Mouse (Mus musculus): Measurements from ENCODE around the gene Fam160b1. TPM values are rescaled to one million over a fixed set of nuclear protein-coding genes. Genes with fewer than 3 reads are reported as not detected.

Fam160b1 gene
- polyA plus RNA-seq, 1 experiment from 2014 or later = 20.3 TPM

GRCm38 (mm10) chr19:57375746-57376145, 15.3 kb downstream of the Fam160b1 start:
- no peaks in the 10 kb centered on the region for H3K9me3 ChIP-seq (ENCODE audit: low read depth, low read length)
- H3K27me3 ChIP-seq (ENCODE audit: insufficient read depth, low read length) = no peaks in the 10 kb centered on the region
- TF ChIP-seq CTCF (IDR thresholded peaks at IDR 0.05; ENCODE audit: low read depth) = no peak
- no peak overlapping the region for H3K4me3 ChIP-seq (ENCODE audit: low read depth, low read length)
- H3K9ac ChIP-seq = no peak overlapping the region
- H3K4me2 ChIP-seq = no peak overlapping the region
- ATAC-seq (ENCODE audit: insufficient read depth) = no peak
- H3K4me1 ChIP-seq (ENCODE audit: insufficient read depth) = no peaks in the 10 kb centered on the region
- DNase-seq = no peak
- H3K27ac ChIP-seq (ENCODE audit: low read depth) = no peak overlapping the region
- H3K36me3 ChIP-seq (ENCODE audit: insufficient read depth) = peaks cover 97% of the 10 kb centered on the region
- 88% methylated on average over 11 of the region's 11 CpGs for WGBS

DNA sequence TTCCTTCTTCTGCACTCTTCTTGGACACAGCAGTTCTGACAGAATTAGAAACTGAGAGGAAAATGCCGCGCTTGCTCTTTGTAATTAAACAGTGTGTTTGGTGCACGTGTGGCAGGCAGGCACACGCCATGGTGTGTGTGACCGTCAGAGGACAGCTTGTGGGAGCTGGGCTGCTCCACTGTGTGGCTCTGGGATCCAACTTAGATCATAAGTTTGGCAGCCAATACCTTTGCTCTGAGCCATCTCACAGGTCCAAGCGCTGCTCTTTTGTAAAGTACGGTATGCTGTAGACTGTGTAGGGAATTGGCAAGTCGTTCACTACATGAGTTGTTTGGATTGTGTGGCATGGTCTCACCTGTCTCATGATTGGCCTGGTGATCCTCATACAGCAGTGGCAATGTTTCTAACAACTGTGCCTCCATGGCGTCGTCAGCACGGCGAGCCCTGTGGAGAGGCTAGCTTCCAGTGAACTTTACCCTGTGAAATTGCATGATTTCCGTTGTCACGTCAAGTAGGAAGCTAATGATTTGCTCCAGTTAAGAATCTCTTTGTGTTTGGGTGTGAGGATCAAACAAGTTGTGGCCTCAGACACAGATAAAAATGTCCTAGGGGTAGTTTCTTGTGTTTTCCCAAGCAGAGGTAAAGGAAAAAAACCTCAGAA, 16.7 kb downstream of the Fam160b1 start:
- DNase-seq (no peak), ATAC-seq (ENCODE audit: insufficient read depth) (no peak)
- no peak overlapping the region for H3K4me3 ChIP-seq (ENCODE audit: low read depth, low read length)
- H3K4me2 ChIP-seq = no peak overlapping the region
- no peaks in the 10 kb centered on the region for H3K4me1 ChIP-seq (ENCODE audit: insufficient read depth)
- no peaks in the 10 kb centered on the region for H3K9me3 ChIP-seq (ENCODE audit: low read depth, low read length)
- H3K27me3 ChIP-seq (ENCODE audit: insufficient read depth, low read length) = no peaks in the 10 kb centered on the region
- H3K36me3 ChIP-seq (ENCODE audit: insufficient read depth) = peaks cover 96% of the 10 kb centered on the region
- H3K27ac ChIP-seq (ENCODE audit: low read depth) = no peak overlapping the region
- no peak for TF ChIP-seq CTCF (IDR thresholded peaks at IDR 0.05; ENCODE audit: low read depth)
- no peak overlapping the region for H3K9ac ChIP-seq
- WGBS = 85% methylated on average over 14 of the region's 14 CpGs

- H3K4me1 ChIP-seq (ENCODE audit: insufficient read depth) = no peaks in the 10 kb centered on the region
- DNase-seq = no peak
- H3K9ac ChIP-seq = no peak overlapping the region
- H3K27me3 ChIP-seq (ENCODE audit: insufficient read depth, low read length) = no peaks in the 10 kb centered on the region
- H3K9me3 ChIP-seq (ENCODE audit: low read depth, low read length) = no peaks in the 10 kb centered on the region
- 88% methylated on average over 17 of the region's 17 CpGs for WGBS
- no peak overlapping the region for H3K4me2 ChIP-seq
- no peak overlapping the region for H3K27ac ChIP-seq (ENCODE audit: low read depth)
- no peak for TF ChIP-seq CTCF (IDR thresholded peaks at IDR 0.05; ENCODE audit: low read depth)
- peaks cover 86% of the 10 kb centered on the region for H3K36me3 ChIP-seq (ENCODE audit: insufficient read depth)
- ATAC-seq (ENCODE audit: insufficient read depth) = no peak
- no peak overlapping the region for H3K4me3 ChIP-seq (ENCODE audit: low read depth, low read length)
Measured at GRCm38 (mm10) chr19:57386176-57386693, 25.8 kb downstream of the Fam160b1 start.

DNA sequence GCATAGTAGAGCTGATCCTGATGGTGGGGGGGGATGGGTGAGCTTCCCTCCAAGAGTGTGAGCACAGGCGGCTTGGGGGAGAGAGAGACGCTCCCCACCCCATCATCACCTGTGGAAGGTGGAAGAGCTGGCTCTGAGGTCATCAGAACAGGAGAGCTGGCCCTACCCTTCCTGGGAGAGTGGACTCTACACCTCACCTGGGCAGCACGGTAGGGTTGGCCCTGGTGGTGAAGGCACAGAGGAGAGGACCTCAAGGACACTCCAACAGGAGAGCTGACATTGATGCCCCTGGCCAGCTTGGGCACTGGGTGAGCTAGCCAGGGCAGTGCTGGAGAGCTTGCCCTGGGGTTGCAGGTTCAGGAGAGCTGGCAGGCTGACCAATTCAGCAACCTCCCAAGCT, 31.1 kb downstream of the Fam160b1 start:
- no peaks in the 10 kb centered on the region for H3K4me1 ChIP-seq (ENCODE audit: insufficient read depth)
- DNase-seq (no peak), ATAC-seq (ENCODE audit: insufficient read depth) (peak; percentile 35; the same call in 1 of the 2 replicates)
- H3K9ac ChIP-seq = no peak overlapping the region
- H3K4me3 ChIP-seq (ENCODE audit: low read depth, low read length) = no peak overlapping the region
- no peaks in the 10 kb centered on the region for H3K9me3 ChIP-seq (ENCODE audit: low read depth, low read length)
- H3K27me3 ChIP-seq (ENCODE audit: insufficient read depth, low read length) = no peaks in the 10 kb centered on the region
- WGBS = 75% methylated on average over 3 of the region's 3 CpGs
- H3K36me3 ChIP-seq (ENCODE audit: insufficient read depth) = peaks cover 35% of the 10 kb centered on the region
- TF ChIP-seq CTCF (IDR thresholded peaks at IDR 0.05; ENCODE audit: low read depth) = no peak
- no peak overlapping the region for H3K27ac ChIP-seq (ENCODE audit: low read depth)
- no peak overlapping the region for H3K4me2 ChIP-seq

DNA sequence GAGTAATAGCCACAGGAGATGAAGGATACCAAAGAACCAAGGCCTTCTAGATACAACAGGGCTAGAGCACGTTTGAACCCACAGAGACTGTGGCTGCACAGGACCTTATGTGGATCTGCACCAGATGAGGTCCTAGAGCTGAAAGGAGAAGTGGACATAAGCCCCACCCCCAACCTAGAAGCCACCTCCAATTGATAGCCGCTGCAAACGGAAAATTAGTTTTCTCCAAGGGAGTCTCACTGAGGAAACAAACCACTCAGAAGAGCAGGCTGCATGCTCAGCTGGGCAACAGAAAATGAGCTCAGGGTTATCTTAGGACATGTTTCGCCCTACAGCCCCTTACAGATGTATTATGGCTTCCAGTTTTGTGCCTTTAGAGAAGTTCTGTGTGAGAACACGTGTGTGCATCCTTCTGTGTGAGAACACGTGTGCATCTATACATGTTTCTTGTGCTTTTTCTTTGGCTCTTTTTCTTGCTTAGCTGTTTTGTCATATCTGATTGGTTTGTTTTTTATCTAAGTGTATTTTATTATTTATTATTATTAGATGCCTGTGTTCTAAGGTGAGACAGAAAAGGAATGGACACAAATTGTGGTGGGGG, 33.0 kb downstream of the Fam160b1 start:
- Histone ChIP-seq H3K9ac (no peak overlapping the region), H3K36me3 (ENCODE audit: insufficient read depth) (peaks cover 16% of the 10 kb centered on the region), H3K27ac (ENCODE audit: low read depth) (no peak overlapping the region), H3K4me3 (ENCODE audit: low read depth, low read length) (no peak overlapping the region), H3K27me3 (ENCODE audit: insufficient read depth, low read length) (no peaks in the 10 kb centered on the region), H3K4me2 (no peak overlapping the region), H3K9me3 (ENCODE audit: low read depth, low read length) (no peaks in the 10 kb centered on the region), H3K4me1 (ENCODE audit: insufficient read depth) (no peaks in the 10 kb centered on the region)
- ATAC-seq (ENCODE audit: insufficient read depth) (no peak), DNase-seq (no peak)
- no peak for TF ChIP-seq CTCF (IDR thresholded peaks at IDR 0.05; ENCODE audit: low read depth)
- WGBS = 74% methylated on average over 6 of the region's 6 CpGs

- H3K36me3 ChIP-seq (ENCODE audit: insufficient read depth) = no peaks in the 10 kb centered on the region
- ATAC-seq (ENCODE audit: insufficient read depth) (no peak), DNase-seq (no peak)
- TF ChIP-seq CTCF (IDR thresholded peaks at IDR 0.05; ENCODE audit: low read depth) = no peak
- H3K4me3 ChIP-seq (ENCODE audit: low read depth, low read length) = no peak overlapping the region
- WGBS = 53% methylated on average over 7 of the region's 7 CpGs
- H3K4me1 ChIP-seq (ENCODE audit: insufficient read depth) = no peaks in the 10 kb centered on the region
- H3K9me3 ChIP-seq (ENCODE audit: low read depth, low read length) = no peaks in the 10 kb centered on the region
- H3K27me3 ChIP-seq (ENCODE audit: insufficient read depth, low read length) = no peaks in the 10 kb centered on the region
- H3K27ac ChIP-seq (ENCODE audit: low read depth) = no peak overlapping the region
- no peak overlapping the region for H3K9ac ChIP-seq
- H3K4me2 ChIP-seq = no peak overlapping the region
Measured at GRCm38 (mm10) chr19:57396609-57397008, 36.1 kb downstream of the Fam160b1 start.

- ATAC-seq (ENCODE audit: insufficient read depth) (no peak), DNase-seq (no peak)
- no peaks in the 10 kb centered on the region for H3K9me3 ChIP-seq (ENCODE audit: low read depth, low read length)
- no peak overlapping the region for H3K9ac ChIP-seq
- H3K27ac ChIP-seq (ENCODE audit: low read depth) = no peak overlapping the region
- H3K36me3 ChIP-seq (ENCODE audit: insufficient read depth) = no peaks in the 10 kb centered on the region
- WGBS = 56% methylated on average over 6 of the region's 6 CpGs
- H3K4me3 ChIP-seq (ENCODE audit: low read depth, low read length) = no peak overlapping the region
- no peak overlapping the region for H3K4me2 ChIP-seq
- TF ChIP-seq CTCF (IDR thresholded peaks at IDR 0.05; ENCODE audit: low read depth) = no peak
- H3K4me1 ChIP-seq (ENCODE audit: insufficient read depth) = peaks cover 4% of the 10 kb centered on the region; the same call in 1 of the 2 replicates
- no peaks in the 10 kb centered on the region for H3K27me3 ChIP-seq (ENCODE audit: insufficient read depth, low read length)
Measured at GRCm38 (mm10) chr19:57402364-57402763, 41.9 kb downstream of the Fam160b1 start.

Measured in lung, embryonic 14.5 days (tissue).